In the genomic region with DNA sequence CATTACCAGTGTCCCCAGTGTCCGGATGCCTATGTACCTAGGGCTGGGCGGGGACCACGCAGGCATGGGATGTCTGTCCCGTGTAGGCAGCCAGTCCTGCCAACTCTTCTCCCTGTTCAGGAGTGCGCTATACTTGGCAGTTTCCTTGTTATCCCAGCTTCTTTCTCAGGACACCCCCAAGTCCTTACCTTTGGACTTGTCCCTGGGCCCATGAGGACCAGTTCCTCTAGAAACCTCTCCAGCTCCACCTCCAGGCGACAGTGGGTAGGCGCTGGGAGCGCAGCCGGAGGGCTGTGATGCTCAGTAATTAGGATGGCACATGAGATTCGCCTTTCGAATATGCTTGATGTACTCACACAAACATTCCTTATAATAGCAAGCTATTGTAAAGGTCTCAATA, we compare ENCODE assay signal across 10 mouse cellular contexts. TPM values are rescaled to one million over a fixed set of nuclear protein-coding genes. Genes with fewer than 3 reads are reported as not detected.
DNase-seq lines count a peak whose midpoint lies in the region; ATAC-seq and TF ChIP-seq lines count a peak whose summit lies in the region.
"Had no signal": no experiment of that assay in that cellular context is flagged by ENCODE, and none has a peak within 500 bp of the region (broad histone marks: within the 10 kb centered on the region; RNA-seq: fewer than 3 reads in every experiment).

No protein-coding gene starts in this region.

- no peaks in the 10 kb centered on the region for H3K9me3 ChIP-seq in forebrain, embryonic 14.5 days (replicated peaks; ENCODE audit: control insufficient read depth, low read length)
- no peaks in the 10 kb centered on the region for H3K9me3 ChIP-seq in liver, embryonic 12.5 days (replicated peaks)

- TF ChIP-seq CTCF in Patski (IDR thresholded peaks at IDR 0.05): peak; percentile 44

- POLR2A ChIA-PET in Patski (lab: Charles Lee): no interaction called here

- H3K9ac ChIP-seq in forebrain, embryonic 14.5 days (ENCODE audit: low read length): no peak overlapping the region
- H3K9ac ChIP-seq in liver, embryonic 12.5 days: no peak overlapping the region

- H3K4me3 ChIP-seq in forebrain, embryonic 14.5 days (ENCODE audit: low read depth, low read length): no peak overlapping the region
- no peak overlapping the region for H3K4me3 ChIP-seq in liver, embryonic 12.5 days

- ATAC-seq in Patski: no peak
- no peak for ATAC-seq in forebrain, embryonic 14.5 days
- 0 out of 2 replicates have a peak, but pooled peaks have one; percentile 17 for ATAC-seq in liver, embryonic 12.5 days

- CTCF ChIA-PET in Patski (lab: Charles Lee): interaction anchor here (1.0 to 1.1 kb wide), 2 partner anchors 16 to 92 kb away, joined by 3 to 7 read pairs; no protein-coding TSS in a partner anchor

- H3K4me2 ChIP-seq in forebrain, embryonic 14.5 days (ENCODE audit: low read length): peak overlapping the region; percentile 72; the same call in 1 of the 2 replicates
- H3K4me2 ChIP-seq in liver, embryonic 12.5 days: no peak overlapping the region

- in situ Hi-C loops in Patski (cut with MboI; ENCODE audit: low pct_unique_long_range_greater_than_20kb): loop anchor here (10.0 kb wide), 1 partner anchor 418 kb away; no protein-coding TSS in a partner anchor

- peaks cover 12% of the 10 kb centered on the region for H3K27me3 ChIP-seq in Patski
- 0 out of 2 replicates have a peak, but pooled peaks cover 10% of the 10 kb centered on the region for H3K27me3 ChIP-seq in forebrain, embryonic 14.5 days (replicated peaks; ENCODE audit: control insufficient read depth, insufficient read depth, low read length)
- H3K27me3 ChIP-seq in liver, embryonic 12.5 days (replicated peaks): peaks cover 91% of the 10 kb centered on the region

- H3K4me1 ChIP-seq in forebrain, embryonic 14.5 days (ENCODE audit: control insufficient read depth, insufficient read depth, low read length): peaks cover 32% of the 10 kb centered on the region
- no peaks in the 10 kb centered on the region for H3K4me1 ChIP-seq in liver, embryonic 12.5 days

- 0 out of 2 replicates have a peak overlapping the region, but pooled peaks have one; percentile 76 for H3K27ac ChIP-seq in forebrain, embryonic 14.5 days (ENCODE audit: low read depth, low read length)
- H3K27ac ChIP-seq in liver, embryonic 12.5 days: no peak overlapping the region

- no peaks in the 10 kb centered on the region for H3K36me3 ChIP-seq in forebrain, embryonic 14.5 days (ENCODE audit: control insufficient read depth, insufficient read depth, low read length)
- H3K36me3 ChIP-seq in liver, embryonic 12.5 days: no peaks in the 10 kb centered on the region

- 11% methylated on average over 11 of the region's 11 CpGs for WGBS in forebrain, embryonic 14.5 days
- 17% methylated on average over 11 of the region's 11 CpGs for WGBS in liver, embryonic 12.5 days (ENCODE audit: insufficient replicate concordance)

- peak; percentile 55 to 57 for DNase-seq in layer of hippocampus, postnatal 10 days (ENCODE audit: low spot score in 2 of 2)
- DNase-seq in layer of hippocampus, adult 9-10 months (ENCODE audit: low spot score): no peak
- DNase-seq in Patski (ENCODE audit: low read depth, low spot score): no peak
- peak; percentile 58 for DNase-seq in forebrain, embryonic 14.5 days (ENCODE audit: low spot score)
- no peak for DNase-seq in yolk sac, embryonic 10.5 days (ENCODE audit: low spot score)
- no peak for DNase-seq in cerebellum, postnatal 36 days
- DNase-seq in right cerebral cortex, postnatal 25 days: no peak

RNA-seq across cellular contexts. Expression of gene Msx3, which starts 13.4 kb away (rescaled TPM):
- total RNA-seq in layer of hippocampus, postnatal 10 days (2021): under 1 TPM; 0.16 to 0.20 TPM
- polyA plus RNA-seq in Patski (2021): not detected
- polyA plus RNA-seq in forebrain, embryonic 14.5 days (2014; fragmentation: Nextera tagmentation; extraction: Ambion mirVana): 0.93 and 1.2 TPM in 2 replicates
- polyA plus RNA-seq in liver, embryonic 12.5 days (2016; fragmentation: Nextera tagmentation; extraction: Ambion mirVana): not detected in 2 replicates
- total RNA-seq: heart, postnatal 10 days; neutrophil, adult 5-6 weeks had no signal

RNA-seq across cellular contexts. Expression of gene Caly, which starts 20.0 kb away (rescaled TPM):
- total RNA-seq in layer of hippocampus, postnatal 10 days (2021): 100 to 1,000 TPM; 247 to 252 TPM
- polyA plus RNA-seq in Patski (2021): not detected
- 114 and 141 TPM in 2 replicates for polyA plus RNA-seq in forebrain, embryonic 14.5 days (2014; fragmentation: Nextera tagmentation; extraction: Ambion mirVana)
- polyA plus RNA-seq in liver, embryonic 12.5 days (2016; fragmentation: Nextera tagmentation; extraction: Ambion mirVana): 0.33 and 0.38 TPM in 2 replicates
- total RNA-seq: neutrophil, adult 5-6 weeks had no signal

RNA-seq across cellular contexts. Expression of gene Tubgcp2, which starts 25.8 kb away (rescaled TPM):
- total RNA-seq in layer of hippocampus, postnatal 10 days (2021): 10 to 100 TPM; 40.8 TPM
- 29.2 TPM for polyA plus RNA-seq in Patski (2021)
- polyA plus RNA-seq in forebrain, embryonic 14.5 days (2014; fragmentation: Nextera tagmentation; extraction: Ambion mirVana): 64.3 and 67.7 TPM in 2 replicates
- polyA plus RNA-seq in liver, embryonic 12.5 days (2016; fragmentation: Nextera tagmentation; extraction: Ambion mirVana): 36.6 and 38.3 TPM in 2 replicates

RNA-seq across cellular contexts. Expression of gene Zfp511, which starts 26.1 kb away (rescaled TPM):
- total RNA-seq in layer of hippocampus, postnatal 10 days (2021): 10 to 100 TPM; 22.3 to 24.9 TPM
- 28.8 TPM for polyA plus RNA-seq in Patski (2021)
- polyA plus RNA-seq in forebrain, embryonic 14.5 days (2014; fragmentation: Nextera tagmentation; extraction: Ambion mirVana): 52.5 and 53.6 TPM in 2 replicates
- 28.7 and 29.6 TPM in 2 replicates for polyA plus RNA-seq in liver, embryonic 12.5 days (2016; fragmentation: Nextera tagmentation; extraction: Ambion mirVana)

RNA-seq across cellular contexts. Expression of gene Prap1, which starts 30.9 kb away (rescaled TPM):
- not detected for total RNA-seq in layer of hippocampus, postnatal 10 days (2021)
- polyA plus RNA-seq in Patski (2021): not detected
- polyA plus RNA-seq in forebrain, embryonic 14.5 days (2014; fragmentation: Nextera tagmentation; extraction: Ambion mirVana): not detected in 2 replicates
- polyA plus RNA-seq in liver, embryonic 12.5 days (2016; fragmentation: Nextera tagmentation; extraction: Ambion mirVana): not detected in 2 replicates
- total RNA-seq: heart, postnatal 10 days; neutrophil, adult 5-6 weeks had no signal

Comparison
In these comparisons a context has a peak if more than half of its experiments do, and no peak if none do; other contexts are left out.
1. DNase-seq: peak in layer of hippocampus, postnatal 10 days (2 of 2) and forebrain, embryonic 14.5 days (single experiment); none in layer of hippocampus, adult 9-10 months (single experiment), Patski (single experiment), yolk sac, embryonic 10.5 days (single experiment), cerebellum, postnatal 36 days (0 of 2) and right cerebral cortex, postnatal 25 days (single experiment).
2. RNA of gene Caly, which starts 20.0 kb away (polyA plus RNA-seq): 114 to 141 TPM in forebrain, embryonic 14.5 days; 0.33 to 0.38 TPM in liver, embryonic 12.5 days and not detected in Patski (single experiment); every median in the first group is over 10 times any median in the second.